Mouse (Mus musculus) limb, embryonic 12.5 days (tissue): ENCODE results near the gene Fam183b. TPM values are rescaled to one million over a fixed set of nuclear protein-coding genes. Genes with fewer than 3 reads are reported as not detected.

Experiments
- ATAC-seq: fragments of 200-750 bp; cut with Nextera tagmentation; 2 replicates; pipeline ENCODE4 v1.8.0; 2017; ENCODE audit warnings: low read depth, moderate TSS enrichment; ENCODE audit not compliant: insufficient number of reproducible peaks, insufficient read depth, low FRiP score, low TSS enrichment
- H3K27ac ChIP-seq: fragments of 300-500 bp; sonication (generic); 2 replicates; pipeline ENCODE4 v1.5.1; 2016; ENCODE audit warnings: mild to moderate bottlenecking, moderate library complexity
- H3K27me3 ChIP-seq: fragments of 300-500 bp; sonication (generic); 2 replicates; pipeline ENCODE4 v1.6.1; 2016; ENCODE audit warnings: mild to moderate bottlenecking, moderate library complexity
- H3K36me3 ChIP-seq: fragments of 300-500 bp; sonication (generic); 2 replicates; pipeline ENCODE4 v1.6.1; 2016; ENCODE audit warnings: mild to moderate bottlenecking, moderate library complexity
- H3K4me1 ChIP-seq: fragments of 300-500 bp; sonication (generic); replicated peaks from 2 replicates; pipeline ENCODE4 v1.6.1; 2016
- H3K4me2 ChIP-seq: fragments of 300-500 bp; sonication (generic); 2 replicates; pipeline ENCODE4 v1.6.1; 2016; ENCODE audit warnings: mild to moderate bottlenecking, moderate library complexity
- H3K4me3 ChIP-seq: fragments of 300-500 bp; sonication (generic); replicated peaks from 2 replicates; pipeline ENCODE4 v1.5.1; 2016; ENCODE audit warnings: mild to moderate bottlenecking
- H3K9ac ChIP-seq: fragments of 300-500 bp; sonication (generic); replicated peaks from 2 replicates; pipeline ENCODE4 v1.6.1; 2016; ENCODE audit warnings: mild to moderate bottlenecking, moderate library complexity
- H3K9me3 ChIP-seq: fragments of 300-500 bp; sonication (generic); 2 replicates; pipeline ENCODE4 v1.6.1; 2016; ENCODE audit warnings: mild to moderate bottlenecking, moderate library complexity
- whole genome bisulfite sequencing: fragments of 180-500 bp; shearing (Covaris S2); methylation state at CpG from one replicate; pipeline ENCODE4 v1.1.7; 2016; 5-methylcytosine and 5-hydroxymethylcytosine counted together
- polyA plus RNA-seq: library from polyadenylated mRNA; unstranded; fragments of >200 nt; fragmentation: Nextera tagmentation; extraction: Ambion mirVana; gene quantifications from 2 replicates; pipeline ENCODE4 v1.2.1, GENCODE M21; 2016

Fam183b gene
- polyA plus RNA-seq, 1 experiment from 2014 or later: not detected

GRCm38 (mm10) chr11:58804393-58804792 lies 2.6 kb upstream of the Fam183b start:
- no peaks in the 10 kb centered on the region for H3K27me3 ChIP-seq
- no peak overlapping the region for H3K9ac ChIP-seq
- WGBS: 80% methylated on average over 2 of the region's 2 CpGs
- H3K27ac ChIP-seq: no peak overlapping the region
- H3K36me3 ChIP-seq: no peaks in the 10 kb centered on the region
- H3K4me3 ChIP-seq: no peak overlapping the region
- no peaks in the 10 kb centered on the region for H3K9me3 ChIP-seq
- no peaks in the 10 kb centered on the region for H3K4me1 ChIP-seq
- no peak for ATAC-seq
- no peak overlapping the region for H3K4me2 ChIP-seq

- WGBS: 65% methylated on average over 4 of the region's 4 CpGs
- no peak for ATAC-seq
- H3K9ac ChIP-seq: no peak overlapping the region
Measured at GRCm38 (mm10) chr11:58803871-58804270, 2.1 kb upstream of the Fam183b start.

GRCm38 (mm10) chr11:58799747-58800146 lies 2.0 kb downstream of the Fam183b start:
- H3K9me3 ChIP-seq: no peaks in the 10 kb centered on the region
- H3K27me3 ChIP-seq: no peaks in the 10 kb centered on the region
- 78% methylated on average over 5 of the region's 5 CpGs for WGBS
- ATAC-seq: no peak
- H3K4me2 ChIP-seq: no peak overlapping the region
- H3K4me3 ChIP-seq: no peak overlapping the region
- no peaks in the 10 kb centered on the region for H3K36me3 ChIP-seq
- H3K27ac ChIP-seq: no peak overlapping the region
- H3K9ac ChIP-seq: no peak overlapping the region
- H3K4me1 ChIP-seq: no peaks in the 10 kb centered on the region

More at GRCm38 (mm10) chr11:58803871-58804270, 2.1 kb upstream of the Fam183b start:
- no peaks in the 10 kb centered on the region for H3K9me3 ChIP-seq
- no peaks in the 10 kb centered on the region for H3K36me3 ChIP-seq
- no peaks in the 10 kb centered on the region for H3K27me3 ChIP-seq
- H3K4me3 ChIP-seq: no peak overlapping the region
- H3K4me1 ChIP-seq: no peaks in the 10 kb centered on the region
- no peak overlapping the region for H3K27ac ChIP-seq
- no peak overlapping the region for H3K4me2 ChIP-seq

- no peaks in the 10 kb centered on the region for H3K9me3 ChIP-seq
- no peaks in the 10 kb centered on the region for H3K4me1 ChIP-seq
- 83% methylated on average over 7 of the region's 7 CpGs for WGBS
- H3K27ac ChIP-seq: no peak overlapping the region
- no peak overlapping the region for H3K4me3 ChIP-seq
- ATAC-seq: no peak
- no peaks in the 10 kb centered on the region for H3K27me3 ChIP-seq
- H3K9ac ChIP-seq: no peak overlapping the region
- no peak overlapping the region for H3K4me2 ChIP-seq
- no peaks in the 10 kb centered on the region for H3K36me3 ChIP-seq
Measured at GRCm38 (mm10) chr11:58796850-58797249, 4.9 kb downstream of the Fam183b start.

GRCm38 (mm10) chr11:58795856-58796255 lies 5.9 kb downstream of the Fam183b start:
- H3K4me1 ChIP-seq: no peaks in the 10 kb centered on the region
- ATAC-seq: no peak
- no peaks in the 10 kb centered on the region for H3K27me3 ChIP-seq
- no peaks in the 10 kb centered on the region for H3K36me3 ChIP-seq
- H3K9me3 ChIP-seq: no peaks in the 10 kb centered on the region
- H3K4me2 ChIP-seq: no peak overlapping the region
- H3K9ac ChIP-seq: no peak overlapping the region
- 87% methylated on average over 2 of the region's 2 CpGs for WGBS
- H3K4me3 ChIP-seq: no peak overlapping the region
- no peak overlapping the region for H3K27ac ChIP-seq

- H3K4me1 ChIP-seq: no peaks in the 10 kb centered on the region
- H3K9ac ChIP-seq: no peak overlapping the region
- WGBS: 87% methylated on average over 6 of the region's 6 CpGs
- ATAC-seq: no peak
- no peak overlapping the region for H3K4me3 ChIP-seq
- H3K27me3 ChIP-seq: no peaks in the 10 kb centered on the region
- H3K9me3 ChIP-seq: no peaks in the 10 kb centered on the region
- no peaks in the 10 kb centered on the region for H3K36me3 ChIP-seq
- no peak overlapping the region for H3K27ac ChIP-seq
- H3K4me2 ChIP-seq: no peak overlapping the region
Measured at GRCm38 (mm10) chr11:58790646-58791045, 11.1 kb downstream of the Fam183b start.

GRCm38 (mm10) chr11:58790053-58790452 lies 11.7 kb downstream of the Fam183b start:
- no peak overlapping the region for H3K27ac ChIP-seq
- WGBS: 63% methylated on average over 2 of the region's 2 CpGs
- no peaks in the 10 kb centered on the region for H3K4me1 ChIP-seq
- H3K4me3 ChIP-seq: no peak overlapping the region
- H3K4me2 ChIP-seq: no peak overlapping the region
- no peaks in the 10 kb centered on the region for H3K36me3 ChIP-seq
- no peaks in the 10 kb centered on the region for H3K27me3 ChIP-seq
- H3K9ac ChIP-seq: no peak overlapping the region
- no peaks in the 10 kb centered on the region for H3K9me3 ChIP-seq
- no peak for ATAC-seq

GRCm38 (mm10) chr11:58789532-58789931 lies 12.2 kb downstream of the Fam183b start:
- Histone ChIP-seq H3K36me3 (no peaks in the 10 kb centered on the region), H3K4me3 (no peak overlapping the region), H3K4me2 (no peak overlapping the region), H3K9me3 (no peaks in the 10 kb centered on the region), H3K27me3 (no peaks in the 10 kb centered on the region), H3K4me1 (no peaks in the 10 kb centered on the region), H3K9ac (no peak overlapping the region), H3K27ac (no peak overlapping the region)
- 48% methylated on average over 3 of the region's 3 CpGs for WGBS
- no peak for ATAC-seq

- no peak for ATAC-seq
Measured at GRCm38 (mm10) chr11:58788346-58788745, 13.4 kb downstream of the Fam183b start.

GRCm38 (mm10) chr11:58787651-58788050 lies 14.1 kb downstream of the Fam183b start:
- H3K9me3 ChIP-seq: no peaks in the 10 kb centered on the region
- no peak overlapping the region for H3K27ac ChIP-seq
- no peak overlapping the region for H3K4me2 ChIP-seq
- no peak overlapping the region for H3K9ac ChIP-seq
- no peaks in the 10 kb centered on the region for H3K27me3 ChIP-seq
- H3K4me1 ChIP-seq: no peaks in the 10 kb centered on the region
- H3K36me3 ChIP-seq: no peaks in the 10 kb centered on the region
- no peak for ATAC-seq
- WGBS: 88% methylated on average over 10 of the region's 10 CpGs
- H3K4me3 ChIP-seq: no peak overlapping the region

More at GRCm38 (mm10) chr11:58788346-58788745, 13.4 kb downstream of the Fam183b start:
- H3K4me1 ChIP-seq: no peaks in the 10 kb centered on the region
- no peak overlapping the region for H3K4me3 ChIP-seq
- WGBS: 83% methylated on average over 8 of the region's 8 CpGs
- H3K27me3 ChIP-seq: no peaks in the 10 kb centered on the region
- no peak overlapping the region for H3K27ac ChIP-seq
- H3K36me3 ChIP-seq: no peaks in the 10 kb centered on the region
- H3K9ac ChIP-seq: no peak overlapping the region
- no peaks in the 10 kb centered on the region for H3K9me3 ChIP-seq
- H3K4me2 ChIP-seq: no peak overlapping the region

- H3K27me3 ChIP-seq: no peaks in the 10 kb centered on the region
- no peak for ATAC-seq
- 78% methylated on average over 2 of the region's 2 CpGs for WGBS
- H3K4me3 ChIP-seq: no peak overlapping the region
- H3K4me2 ChIP-seq: no peak overlapping the region
- no peak overlapping the region for H3K9ac ChIP-seq
- H3K27ac ChIP-seq: no peak overlapping the region
- H3K4me1 ChIP-seq: no peaks in the 10 kb centered on the region
- no peaks in the 10 kb centered on the region for H3K36me3 ChIP-seq
- no peaks in the 10 kb centered on the region for H3K9me3 ChIP-seq
Measured at GRCm38 (mm10) chr11:58784182-58784581, 17.6 kb downstream of the Fam183b start.

- 82% methylated on average over 6 of the region's 6 CpGs for WGBS
- no peaks in the 10 kb centered on the region for H3K4me1 ChIP-seq
- no peak within 1 kb of the TSS for H3K4me2 ChIP-seq
- H3K9me3 ChIP-seq: no peaks in the 10 kb centered on the region
- H3K4me3 ChIP-seq: no peak within 1 kb of the TSS
- no peaks in the 10 kb centered on the region for H3K36me3 ChIP-seq
- ATAC-seq: no peak
- no peak within 1 kb of the TSS for H3K27ac ChIP-seq
- H3K27me3 ChIP-seq: no peaks in the 10 kb centered on the region
- H3K9ac ChIP-seq: no peak within 1 kb of the TSS
Measured at GRCm38 (mm10) chr11:58782480-58783089, 19.2 kb downstream of the Fam183b start, which contains the start of gene Olfr314. Olfr314 (plus strand) TSS chr11:58782952.
